Mouse (Mus musculus): ENCODE data around the gene Pla2g15.

DNA sequence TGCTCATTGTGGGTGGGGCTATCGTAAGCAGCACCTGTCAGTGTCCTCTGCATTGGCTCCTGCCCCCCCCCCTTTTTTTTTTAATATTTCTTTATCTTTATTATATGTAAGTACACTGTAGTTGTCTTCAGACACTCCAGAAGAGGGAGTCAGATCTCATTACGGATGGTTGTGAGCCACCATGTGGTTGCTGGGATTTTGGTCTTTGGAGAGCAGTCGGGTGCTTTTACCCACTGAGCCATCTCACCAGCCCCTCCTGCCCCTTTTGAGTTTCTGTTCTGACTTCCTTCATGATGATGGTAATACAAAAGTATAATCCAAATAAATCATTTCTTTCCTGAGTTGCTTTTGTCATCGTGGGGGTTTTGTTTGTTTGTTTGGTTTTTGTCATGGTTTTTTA, 47.9 kb upstream of the Pla2g15 start:
- TF ChIP-seq POLR2A (IDR thresholded peaks at IDR 0.05; ENCODE audit: low read depth, low read length) = no peak
- TF ChIP-seq CTCF (IDR thresholded peaks at IDR 0.05; ENCODE audit: extremely low read depth, insufficient read length, insufficient replicate concordance, low read depth, low read length) = no peak
